Mouse (Mus musculus): ENCODE data around the gene Rev3l.
"Not testable (repeated sequence)": the region's sequence is repeated elsewhere in the genome, so short reads cannot be mapped to it uniquely, and the experiment has no call there.

DNA sequence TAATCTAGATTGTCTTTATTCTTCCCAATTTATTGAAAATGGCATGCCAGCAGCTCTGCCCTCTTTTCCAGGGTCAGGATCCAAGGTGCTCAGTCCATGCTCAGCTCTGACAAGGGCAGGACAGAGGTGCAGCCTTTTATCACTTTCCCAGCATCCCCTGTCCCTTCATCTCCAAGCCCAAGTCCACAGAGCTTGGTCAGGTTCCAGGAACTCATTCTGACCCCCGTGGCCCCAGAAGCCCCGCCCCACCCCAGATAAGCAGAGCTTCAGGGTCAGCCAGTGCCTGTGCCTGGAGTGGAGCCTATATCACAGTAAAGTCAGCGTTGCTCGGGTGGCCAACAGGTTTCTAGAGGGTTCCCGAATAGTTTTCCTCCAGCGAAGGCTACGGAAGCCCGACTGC lies 192.6 kb downstream of the Rev3l start:
- not testable (repeated sequence) for TF ChIP-seq CTCF (IDR thresholded peaks at IDR 0.05; ENCODE audit: borderline replicate concordance, insufficient read depth, low read length); POLR2A (IDR thresholded peaks at IDR 0.05; ENCODE audit: low read depth, low read length)
